Mouse (Mus musculus): ENCODE data around the gene Ube2o.
A peak's percentile ranks its signal among the peaks of the same experiment; 100 is the strongest.

Gene Ube2o

GRCm38 (mm10) chr11:116580711-116581375 is 404 bp downstream of the Ube2o start:
- DNase-seq (ENCODE audit: low spot score), result peak; percentile 31

GRCm38 (mm10) chr11:116580031-116580652 is 1.1 kb downstream of the Ube2o start:
- no peak for DNase-seq (ENCODE audit: low spot score)

GRCm38 (mm10) chr11:116579280-116579679 is 2.0 kb downstream of the Ube2o start:
- no peak for DNase-seq (ENCODE audit: low spot score)

GRCm38 (mm10) chr11:116575396-116575795 is 5.9 kb downstream of the Ube2o start:
- DNase-seq (ENCODE audit: low spot score), result no peak

GRCm38 (mm10) chr11:116574982-116575381 is 6.3 kb downstream of the Ube2o start:
- no peak for DNase-seq (ENCODE audit: low spot score)

GRCm38 (mm10) chr11:116574486-116574885 is 6.8 kb downstream of the Ube2o start:
- DNase-seq (ENCODE audit: low spot score), result no peak

- no peak for DNase-seq (ENCODE audit: low spot score)
These were observed 8.3 kb downstream of the Ube2o start for GRCm38 (mm10) chr11:116572756-116573543.

- no peak for DNase-seq (ENCODE audit: low spot score)
These were observed 9.2 kb downstream of the Ube2o start for GRCm38 (mm10) chr11:116571767-116572679.

- no peak for DNase-seq (ENCODE audit: low spot score)
These were observed 10.4 kb downstream of the Ube2o start for GRCm38 (mm10) chr11:116570821-116571220.

- no peak for DNase-seq (ENCODE audit: low spot score)
These were observed 13.7 kb downstream of the Ube2o start for GRCm38 (mm10) chr11:116567531-116567930.

- no peak for DNase-seq (ENCODE audit: low spot score)
These were observed 15.8 kb downstream of the Ube2o start for GRCm38 (mm10) chr11:116565283-116566041.

- no peak for DNase-seq (ENCODE audit: low spot score)
These were observed 24.9 kb downstream of the Ube2o start for GRCm38 (mm10) chr11:116556308-116556707.

GRCm38 (mm10) chr11:116555572-116555971 is 25.7 kb downstream of the Ube2o start:
- no peak for DNase-seq (ENCODE audit: low spot score)

- DNase-seq (ENCODE audit: low spot score), result no peak
These were observed 26.9 kb downstream of the Ube2o start for GRCm38 (mm10) chr11:116554171-116554878.

- no peak for DNase-seq (ENCODE audit: low spot score)
These were observed 29.1 kb downstream of the Ube2o start for GRCm38 (mm10) chr11:116552194-116552593.

GRCm38 (mm10) chr11:116550748-116551147 is 30.5 kb downstream of the Ube2o start:
- DNase-seq (ENCODE audit: low spot score), result no peak

- DNase-seq (ENCODE audit: low spot score), result no peak
These were observed 31.8 kb downstream of the Ube2o start for GRCm38 (mm10) chr11:116549273-116550038.

GRCm38 (mm10) chr11:116548780-116549179 is 32.5 kb downstream of the Ube2o start:
- no peak for DNase-seq (ENCODE audit: low spot score)

- DNase-seq (ENCODE audit: low spot score), result no peak
These were observed 33.8 kb downstream of the Ube2o start for GRCm38 (mm10) chr11:116547296-116548060.

All from ovary, postnatal 14 days (tissue).